Mouse (Mus musculus) stomach, embryonic 15.5 days (tissue): ENCODE data around the gene Olfr374. TPM values are rescaled to one million over a fixed set of nuclear protein-coding genes. Genes with fewer than 3 reads are reported as not detected.
A peak's percentile ranks its signal among the peaks of the same experiment; 100 is the strongest.

Source experiments
- ATAC-seq: fragments of 200-750 bp; cut with Nextera tagmentation; 2 replicates; pipeline ENCODE4 v1.8.0; 2017; ENCODE audit warnings: low read depth, moderate number of reproducible peaks, moderate TSS enrichment; ENCODE audit not compliant: insufficient read depth, low FRiP score
- H3K27ac ChIP-seq: fragments of 300-500 bp; sonication (generic); 2 replicates; pipeline ENCODE4 v1.5.1; 2015; ENCODE audit warnings: mild to moderate bottlenecking, inconsistent platforms
- H3K27me3 ChIP-seq: fragments of 300-500 bp; sonication (generic); replicated peaks from 2 replicates; pipeline ENCODE4 v1.6.1; 2015; ENCODE audit warnings: inconsistent platforms
- H3K36me3 ChIP-seq: fragments of 300-500 bp; sonication (generic); 2 replicates; pipeline ENCODE4 v1.6.1; 2015; ENCODE audit warnings: inconsistent platforms
- H3K4me1 ChIP-seq: fragments of 300-500 bp; sonication (generic); 2 replicates; pipeline ENCODE4 v1.6.1; 2015; ENCODE audit warnings: inconsistent platforms
- H3K4me2 ChIP-seq: fragments of 300-500 bp; sonication (generic); 2 replicates; pipeline ENCODE4 v1.6.1; 2015; ENCODE audit warnings: mild to moderate bottlenecking, inconsistent platforms
- H3K4me3 ChIP-seq: fragments of 300-500 bp; sonication (generic); replicated peaks from 2 replicates; pipeline ENCODE4 v1.5.1; 2015; ENCODE audit warnings: inconsistent platforms
- H3K9ac ChIP-seq: fragments of 300-500 bp; sonication (generic); 2 replicates; pipeline ENCODE4 v1.6.1; 2015; ENCODE audit warnings: inconsistent platforms
- H3K9me3 ChIP-seq: fragments of 300-500 bp; sonication (generic); 2 replicates; pipeline ENCODE4 v1.6.1; 2016; ENCODE audit warnings: inconsistent platforms
- WGBS: fragments of 180-500 bp; shearing (Covaris S2); methylation state at CpG from one replicate; pipeline ENCODE4 v1.1.7; 2015; 5-methylcytosine and 5-hydroxymethylcytosine counted together
- polyA plus RNA-seq: library from polyadenylated mRNA; unstranded; fragments of >200 nt; fragmentation: Nextera tagmentation; extraction: Ambion mirVana; gene quantifications from 2 replicates; pipeline ENCODE4 v1.2.1, GENCODE M21; 2015

The Olfr374 gene
- polyA plus RNA-seq, 1 experiment from 2014 or later, result not detected

DNA sequence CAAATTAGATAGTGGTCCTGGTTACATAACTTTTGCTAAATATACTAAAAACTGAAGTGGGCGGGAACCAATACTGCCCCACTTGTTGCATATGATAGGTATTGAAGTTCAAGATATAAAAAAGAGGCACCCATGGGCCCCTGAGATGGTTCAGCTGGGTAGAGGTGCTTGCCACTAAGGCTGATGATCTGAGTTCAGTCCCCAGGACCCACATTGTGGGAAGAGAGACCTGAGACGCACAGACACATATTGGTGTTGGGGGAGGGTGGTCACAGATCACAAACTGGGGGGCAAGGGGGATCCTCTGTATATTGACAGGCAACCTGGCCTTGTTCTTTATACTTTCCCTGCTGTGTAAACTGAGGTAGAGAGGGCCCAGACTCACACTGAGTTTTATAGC, 30.6 kb downstream of the Olfr374 start:
- ATAC-seq, result no peak
- peak overlapping the region; percentile 76 for H3K4me2 ChIP-seq
- peaks cover 32% of the 10 kb centered on the region for H3K36me3 ChIP-seq
- 78% methylated on average over 2 of the region's 2 CpGs for WGBS
- no peak overlapping the region for H3K9ac ChIP-seq
- 0 out of 2 replicates have a peak overlapping the region, but pooled peaks have one; percentile 87 for H3K4me3 ChIP-seq
- no peaks in the 10 kb centered on the region for H3K9me3 ChIP-seq
- peaks cover 10% of the 10 kb centered on the region for H3K4me1 ChIP-seq
- H3K27me3 ChIP-seq, result no peaks in the 10 kb centered on the region
- no peak overlapping the region for H3K27ac ChIP-seq

DNA sequence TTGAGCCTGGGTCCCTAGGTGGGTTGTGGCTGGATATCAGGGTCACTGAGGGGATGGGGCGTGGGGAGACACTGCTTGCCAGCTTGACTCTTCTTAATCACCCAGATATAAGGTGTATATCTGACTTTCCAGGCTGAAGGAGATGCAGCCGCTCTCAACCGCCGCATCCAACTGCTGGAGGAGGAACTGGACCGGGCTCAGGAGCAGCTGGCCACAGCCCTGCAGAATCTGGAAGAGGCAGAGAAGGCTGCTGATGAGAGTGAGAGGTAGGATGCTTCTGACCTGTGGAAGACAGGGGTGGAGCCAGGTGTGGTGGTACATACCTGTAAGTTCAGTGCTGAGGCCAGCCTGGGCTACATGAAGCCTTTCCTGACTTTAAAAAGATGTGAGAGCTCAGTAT, 31.6 kb downstream of the Olfr374 start:
- Histone ChIP-seq H3K9me3 (no peaks in the 10 kb centered on the region), H3K4me3 (no peak overlapping the region), H3K36me3 (peaks cover 41% of the 10 kb centered on the region), H3K27ac (no peak overlapping the region), H3K4me1 (peaks cover 7% of the 10 kb centered on the region; the same call in 1 of the 2 replicates), H3K9ac (no peak overlapping the region), H3K4me2 (no peak overlapping the region), H3K27me3 (no peaks in the 10 kb centered on the region)
- no peak for ATAC-seq
- 94% methylated on average over 5 of the region's 5 CpGs for WGBS

DNA sequence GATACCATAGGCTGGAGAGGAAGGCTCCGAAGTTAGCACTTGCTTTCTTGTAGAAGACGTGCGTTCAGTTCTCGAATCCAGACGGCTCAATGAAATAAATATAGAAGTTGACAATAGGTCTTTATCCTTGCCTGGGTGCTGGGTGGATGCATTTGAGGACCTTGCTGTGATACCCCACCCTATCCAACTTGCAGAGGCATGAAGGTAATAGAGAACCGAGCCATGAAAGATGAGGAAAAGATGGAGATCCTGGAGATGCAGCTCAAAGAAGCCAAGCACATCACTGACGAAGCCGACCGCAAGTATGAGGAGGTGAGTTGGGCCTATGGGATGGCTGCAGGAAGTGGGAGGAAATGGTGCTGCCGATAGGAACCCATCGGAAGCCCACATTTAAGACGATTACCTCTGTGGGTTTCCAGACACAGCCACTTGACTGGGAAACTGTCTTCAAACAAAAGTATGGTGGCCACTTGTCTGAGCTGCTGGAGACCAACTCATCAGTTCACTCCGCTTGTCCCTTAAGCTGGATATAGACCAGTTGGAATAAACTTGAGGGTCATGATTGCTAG, 36.5 kb downstream of the Olfr374 start:
- no peak for ATAC-seq
- no peak overlapping the region for H3K9ac ChIP-seq
- no peak overlapping the region for H3K4me3 ChIP-seq
- H3K9me3 ChIP-seq, result no peaks in the 10 kb centered on the region
- peaks cover 11% of the 10 kb centered on the region; the same call in 1 of the 2 replicates for H3K4me1 ChIP-seq
- WGBS, result 88% methylated on average over 13 of the region's 13 CpGs
- peaks cover 74% of the 10 kb centered on the region for H3K36me3 ChIP-seq
- H3K27ac ChIP-seq, result no peak overlapping the region
- no peaks in the 10 kb centered on the region for H3K27me3 ChIP-seq
- H3K4me2 ChIP-seq, result no peak overlapping the region

DNA sequence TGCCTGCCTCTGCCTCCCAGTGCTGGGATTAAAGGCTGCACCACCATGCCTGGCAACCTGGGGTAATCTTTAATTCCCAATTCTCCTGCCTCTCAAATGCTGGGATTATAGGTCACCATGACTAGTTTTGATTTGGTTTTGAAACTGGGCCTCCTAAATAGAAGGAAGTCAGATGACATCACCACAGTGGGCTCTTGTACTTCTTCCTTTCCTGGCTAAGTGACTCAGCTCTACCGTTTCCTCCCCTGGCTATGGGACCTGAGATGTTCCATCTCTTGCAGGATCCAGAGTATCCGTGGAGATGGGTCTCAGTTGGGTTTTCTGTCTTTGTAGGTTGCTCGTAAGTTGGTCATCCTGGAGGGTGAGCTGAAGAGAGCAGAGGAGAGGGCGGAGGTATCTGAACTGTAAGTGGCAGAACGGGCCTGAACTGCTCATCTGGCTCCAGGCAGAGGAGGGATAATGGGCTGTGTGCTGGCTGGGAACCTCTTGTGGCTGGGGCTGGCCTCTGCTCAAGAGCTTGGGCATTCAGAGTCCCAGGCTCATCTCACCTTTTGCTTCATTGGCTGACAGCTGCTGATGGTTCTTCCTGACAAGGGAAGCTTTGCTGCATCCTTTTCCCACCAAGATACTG, 37.6 kb downstream of the Olfr374 start:
- no peaks in the 10 kb centered on the region for H3K27me3 ChIP-seq
- H3K4me3 ChIP-seq, result no peak overlapping the region
- H3K4me1 ChIP-seq, result peaks cover 11% of the 10 kb centered on the region; the same call in 1 of the 2 replicates
- H3K27ac ChIP-seq, result no peak overlapping the region
- no peak overlapping the region for H3K4me2 ChIP-seq
- no peak overlapping the region for H3K9ac ChIP-seq
- WGBS, result 88% methylated on average over 5 of the region's 5 CpGs
- peaks cover 75% of the 10 kb centered on the region for H3K36me3 ChIP-seq
- no peak for ATAC-seq
- no peaks in the 10 kb centered on the region for H3K9me3 ChIP-seq

DNA sequence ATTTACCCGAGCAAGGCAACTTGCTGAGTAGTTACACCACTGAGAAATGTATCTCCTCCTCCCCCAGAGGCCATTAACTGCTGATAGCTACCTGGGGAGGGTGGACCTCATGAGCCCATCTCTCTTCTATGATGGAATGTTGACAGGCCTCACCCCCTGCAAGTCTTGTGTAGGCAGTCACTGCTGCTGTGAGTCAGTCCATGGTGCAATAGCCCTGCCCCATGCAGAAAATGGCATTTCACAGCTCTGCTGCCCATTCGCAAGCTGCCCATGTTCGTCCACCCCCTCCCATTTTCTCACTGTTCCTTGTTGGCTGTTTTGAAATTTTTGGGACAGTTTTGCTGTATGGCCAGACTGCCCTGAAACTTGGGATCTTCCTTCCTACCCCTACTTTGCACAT, 38.7 kb downstream of the Olfr374 start:
- H3K4me3 ChIP-seq, result no peak overlapping the region
- peaks cover 11% of the 10 kb centered on the region; the same call in 1 of the 2 replicates for H3K4me1 ChIP-seq
- no peak for ATAC-seq
- no peak overlapping the region for H3K27ac ChIP-seq
- H3K4me2 ChIP-seq, result no peak overlapping the region
- no peaks in the 10 kb centered on the region for H3K9me3 ChIP-seq
- peaks cover 74% of the 10 kb centered on the region for H3K36me3 ChIP-seq
- H3K9ac ChIP-seq, result no peak overlapping the region
- no peaks in the 10 kb centered on the region for H3K27me3 ChIP-seq
- WGBS, result 87% methylated on average over 3 of the region's 3 CpGs

DNA sequence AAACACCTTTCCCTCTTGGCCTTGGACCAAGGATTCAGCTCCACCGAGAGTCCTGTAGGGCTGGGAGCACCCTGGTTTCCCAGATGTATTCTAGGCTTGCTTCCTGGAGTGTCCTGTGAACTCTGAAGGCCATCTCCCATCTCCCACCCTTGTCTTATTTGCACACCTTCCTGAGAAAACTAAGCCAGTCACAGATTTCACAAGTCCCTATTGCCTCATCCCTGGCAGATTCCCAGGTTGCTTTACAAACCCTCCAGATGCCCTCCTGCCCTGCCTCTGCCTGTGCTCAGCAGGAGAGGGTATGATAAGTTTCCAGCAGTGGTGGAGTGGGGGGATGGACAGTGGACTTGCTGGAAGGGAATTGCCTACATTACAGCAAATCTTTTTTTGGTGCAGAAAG, 39.2 kb downstream of the Olfr374 start:
- Histone ChIP-seq H3K36me3 (peaks cover 72% of the 10 kb centered on the region), H3K4me2 (no peak overlapping the region), H3K27ac (no peak overlapping the region), H3K9ac (no peak overlapping the region), H3K4me1 (peaks cover 11% of the 10 kb centered on the region; the same call in 1 of the 2 replicates), H3K4me3 (no peak overlapping the region), H3K9me3 (no peaks in the 10 kb centered on the region), H3K27me3 (no peaks in the 10 kb centered on the region)
- WGBS, result 76% methylated on average over 1 of the region's 1 CpGs
- ATAC-seq, result no peak

DNA sequence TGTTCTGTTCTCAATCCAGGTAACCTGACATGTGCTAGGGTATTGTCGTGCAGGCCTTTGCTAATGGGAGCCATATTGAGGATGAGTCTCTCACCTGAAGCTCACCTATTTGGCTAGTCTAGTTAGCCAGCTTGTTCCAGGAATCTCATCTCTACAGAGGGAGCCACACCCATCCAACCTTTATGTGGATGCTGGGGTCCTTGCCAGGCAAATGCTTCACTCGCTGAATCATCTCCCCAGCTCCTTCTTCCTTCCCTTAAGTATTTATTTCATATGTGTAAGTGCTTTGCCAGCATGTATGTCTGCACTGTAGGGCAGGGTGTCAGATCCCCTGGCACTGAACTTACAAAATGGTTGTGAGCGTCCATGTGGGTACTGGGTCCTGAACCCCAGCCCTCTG, 39.7 kb downstream of the Olfr374 start:
- Histone ChIP-seq H3K4me1 (peaks cover 11% of the 10 kb centered on the region; the same call in 1 of the 2 replicates), H3K9ac (no peak overlapping the region), H3K9me3 (no peaks in the 10 kb centered on the region), H3K27me3 (no peaks in the 10 kb centered on the region), H3K36me3 (peaks cover 71% of the 10 kb centered on the region), H3K4me2 (no peak overlapping the region), H3K27ac (no peak overlapping the region), H3K4me3 (no peak overlapping the region)
- no peak for ATAC-seq
- 83% methylated on average over 3 of the region's 3 CpGs for WGBS

DNA sequence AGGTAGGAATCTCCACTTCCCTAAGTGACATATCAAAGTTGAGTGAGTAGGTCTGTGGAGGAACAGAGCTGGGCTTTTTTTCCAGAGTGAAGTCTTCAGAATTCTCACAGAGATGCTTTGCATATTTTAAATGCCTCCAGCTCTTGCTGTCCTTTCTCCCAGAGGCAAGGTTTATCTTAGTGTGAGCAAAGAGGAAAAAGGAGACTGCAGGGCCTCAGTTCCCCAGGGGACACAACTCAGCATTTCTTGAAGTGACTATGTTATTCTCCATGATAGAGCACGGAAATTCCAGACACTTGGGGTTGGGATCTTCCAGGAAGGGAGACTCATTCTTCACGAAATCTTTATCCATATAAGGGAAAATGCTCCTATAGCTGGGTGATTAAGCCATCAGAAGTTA, 40.4 kb downstream of the Olfr374 start:
- 60% methylated on average over 2 of the region's 2 CpGs for WGBS
- Histone ChIP-seq H3K27ac (no peak overlapping the region), H3K4me2 (no peak overlapping the region), H3K4me1 (peaks cover 11% of the 10 kb centered on the region; the same call in 1 of the 2 replicates), H3K4me3 (no peak overlapping the region), H3K36me3 (peaks cover 74% of the 10 kb centered on the region), H3K9me3 (no peaks in the 10 kb centered on the region), H3K9ac (no peak overlapping the region), H3K27me3 (no peaks in the 10 kb centered on the region)
- ATAC-seq, result no peak

DNA sequence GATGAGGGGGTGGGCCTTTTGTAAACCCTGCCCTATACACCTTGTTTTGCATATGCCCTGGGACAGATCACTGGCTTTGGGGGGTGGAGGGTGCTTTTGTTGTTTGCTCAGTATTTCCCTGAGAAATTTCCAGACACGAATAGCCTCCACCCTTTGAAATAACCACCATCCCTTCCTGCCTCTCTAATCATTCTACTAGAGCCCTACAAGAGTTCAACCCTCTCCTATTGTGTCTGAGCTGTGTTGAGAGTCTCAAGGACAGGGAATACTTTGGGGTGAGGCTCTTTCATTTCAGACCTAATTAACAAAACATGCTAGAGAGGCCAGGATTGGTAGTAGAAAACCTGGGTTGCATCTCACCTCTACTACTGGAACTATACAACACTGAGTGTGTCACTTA, 42.2 kb downstream of the Olfr374 start:
- WGBS, result 93% methylated on average over 1 of the region's 1 CpGs
- Histone ChIP-seq H3K9me3 (no peaks in the 10 kb centered on the region), H3K36me3 (peaks cover 66% of the 10 kb centered on the region), H3K4me1 (peaks cover 11% of the 10 kb centered on the region; the same call in 1 of the 2 replicates), H3K9ac (no peak overlapping the region), H3K27ac (no peak overlapping the region), H3K4me2 (no peak overlapping the region), H3K27me3 (no peaks in the 10 kb centered on the region), H3K4me3 (no peak overlapping the region)
- no peak for ATAC-seq

DNA sequence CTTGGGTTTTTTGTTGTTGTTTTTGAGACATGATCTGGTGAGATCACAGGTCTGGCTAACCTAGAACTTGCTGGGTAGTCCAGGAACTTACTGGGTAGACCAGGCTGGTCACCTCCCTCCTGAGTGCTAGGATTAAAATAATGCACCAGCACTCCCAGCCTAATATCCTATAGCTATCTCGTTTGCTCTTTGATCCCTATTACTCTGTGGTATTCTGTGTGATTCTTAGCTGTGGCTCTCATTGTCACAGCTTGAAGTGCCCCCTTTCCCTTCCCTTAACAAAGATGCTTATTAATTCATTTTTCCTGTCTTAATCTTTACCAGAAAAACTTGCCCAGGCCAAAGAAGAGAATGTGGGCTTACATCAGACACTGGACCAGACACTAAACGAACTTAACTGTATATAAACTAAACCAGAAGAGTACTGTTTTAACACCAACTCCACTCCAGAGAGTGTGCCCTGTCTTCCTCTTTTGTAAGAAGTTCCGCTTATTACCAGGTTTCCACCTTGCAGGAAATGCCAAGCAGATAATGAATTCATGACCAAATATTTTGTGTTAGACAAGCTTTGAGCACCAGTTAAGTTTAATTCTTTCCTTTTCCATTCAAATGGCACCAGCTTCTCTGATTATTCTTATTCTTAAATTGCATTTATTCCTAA, 44.7 kb downstream of the Olfr374 start:
- H3K4me3 ChIP-seq, result no peak overlapping the region
- H3K4me1 ChIP-seq, result peaks cover under 1% of the 10 kb centered on the region; the same call in 1 of the 2 replicates
- no peak overlapping the region for H3K27ac ChIP-seq
- no peak overlapping the region for H3K4me2 ChIP-seq
- ATAC-seq, result no peak
- no peak overlapping the region for H3K9ac ChIP-seq
- H3K36me3 ChIP-seq, result peaks cover 53% of the 10 kb centered on the region
- H3K9me3 ChIP-seq, result no peaks in the 10 kb centered on the region
- 77% methylated on average over 3 of the region's 3 CpGs for WGBS
- no peaks in the 10 kb centered on the region for H3K27me3 ChIP-seq

DNA sequence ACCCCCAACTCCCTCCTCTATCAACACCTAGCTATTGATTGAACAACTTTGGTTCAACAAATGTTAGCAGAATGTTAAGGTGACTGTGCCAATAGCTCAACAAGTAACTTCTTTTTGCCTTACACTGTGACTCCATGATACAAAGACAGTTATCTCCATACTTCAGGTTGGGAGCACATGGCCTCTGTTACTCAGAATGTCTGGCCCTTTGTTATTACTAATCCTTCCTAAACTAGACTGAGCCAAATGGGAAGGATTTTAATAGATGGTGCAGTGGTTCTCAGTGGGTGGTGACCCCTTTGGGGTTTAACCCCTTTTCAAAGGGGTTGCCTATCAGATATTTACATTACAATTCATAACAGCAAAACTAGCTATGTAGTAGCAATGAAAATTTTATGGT, 46.5 kb downstream of the Olfr374 start:
- no peak for ATAC-seq
- Histone ChIP-seq H3K27ac (no peak overlapping the region), H3K27me3 (no peaks in the 10 kb centered on the region), H3K4me1 (no peaks in the 10 kb centered on the region), H3K9me3 (no peaks in the 10 kb centered on the region), H3K4me3 (no peak overlapping the region), H3K36me3 (peaks cover 36% of the 10 kb centered on the region), H3K9ac (no peak overlapping the region), H3K4me2 (no peak overlapping the region)

DNA sequence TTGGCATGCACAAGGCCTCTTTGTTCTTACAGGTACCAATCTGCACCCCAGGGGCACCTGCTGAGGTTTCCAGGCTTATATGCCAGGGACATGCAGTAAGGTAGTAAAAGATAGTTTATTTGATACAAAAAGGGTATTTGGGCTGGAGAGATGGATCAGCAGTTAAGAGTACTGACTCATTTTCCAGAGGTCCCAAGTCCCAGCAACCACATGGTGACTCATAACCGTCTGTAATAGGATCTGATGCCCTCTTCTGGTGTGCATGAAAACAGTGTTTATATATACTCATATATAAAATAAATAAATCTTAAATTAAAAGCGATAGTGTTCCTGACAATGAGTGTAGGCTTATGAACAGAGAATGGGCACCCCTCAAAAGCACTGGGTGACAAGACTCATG, 51.3 kb downstream of the Olfr374 start:
- no peak overlapping the region for H3K4me2 ChIP-seq
- H3K4me3 ChIP-seq, result no peak overlapping the region
- no peaks in the 10 kb centered on the region for H3K9me3 ChIP-seq
- no peak for ATAC-seq
- peaks cover 17% of the 10 kb centered on the region for H3K4me1 ChIP-seq
- no peak overlapping the region for H3K27ac ChIP-seq
- no peaks in the 10 kb centered on the region for H3K27me3 ChIP-seq
- H3K9ac ChIP-seq, result no peak overlapping the region
- peaks cover 3% of the 10 kb centered on the region for H3K36me3 ChIP-seq
- 66% methylated on average over 2 of the region's 2 CpGs for WGBS
